Mouse (Mus musculus): ENCODE data around the gene Tom1l2.

DNA sequence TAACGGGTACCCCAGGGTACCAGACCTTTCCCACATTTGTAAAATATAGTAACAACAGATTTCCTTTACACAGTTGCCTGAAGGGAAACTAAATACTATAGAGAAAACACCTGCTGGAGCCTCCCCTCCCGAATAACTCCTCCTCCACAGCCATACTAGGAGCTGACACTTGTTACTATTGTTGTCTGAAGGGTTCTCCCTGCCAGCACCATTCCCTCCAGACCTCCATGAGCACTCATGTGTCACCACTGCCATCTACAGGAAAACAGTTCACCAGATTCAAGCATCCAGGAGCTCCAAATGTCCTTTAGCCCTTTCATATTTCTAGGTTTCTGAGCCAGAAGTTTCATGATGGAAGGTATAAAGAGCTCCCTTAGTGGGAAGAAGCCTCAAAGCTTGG is 60.0 kb downstream of the Tom1l2 start:
- TF ChIP-seq CTCF (IDR thresholded peaks at IDR 0.05; ENCODE audit: borderline replicate concordance, extremely low read depth, insufficient read depth, insufficient read length) (peak; percentile 76; the same call in 1 of the 2 replicates), POLR2A (IDR thresholded peaks at IDR 0.05; ENCODE audit: borderline replicate concordance, extremely low read depth, insufficient read depth, insufficient read length, poor library complexity, severe bottlenecking) (no peak)

All from brain, embryonic 14.5 days (tissue).